Mouse (Mus musculus) megakaryocyte, embryonic 14.5 days (primary cell): Measurements from ENCODE around the gene Trim69. TPM values are rescaled to one million over a fixed set of nuclear protein-coding genes. Genes with fewer than 3 reads are reported as not detected.
A peak's percentile ranks its signal among the peaks of the same experiment; 100 is the strongest.
"Not testable (repeated sequence)": the region's sequence is repeated elsewhere in the genome, so short reads cannot be mapped to it uniquely, and the experiment has no call there.

Experiments used
- H3K27me3 ChIP-seq: replicated peaks from 2 replicates; pipeline ENCODE3; 2012; ENCODE audit warnings: inconsistent platforms
- H3K36me3 ChIP-seq: replicated peaks from 2 replicates; pipeline ENCODE3; 2012; ENCODE audit warnings: low read length, inconsistent platforms, mixed read lengths
- H3K4me1 ChIP-seq: 2 replicates; pipeline ENCODE4 v1.6.1; 2012; ENCODE audit warnings: inconsistent platforms
- H3K4me3 ChIP-seq: replicated peaks from 2 replicates; pipeline ENCODE3; 2012; ENCODE audit warnings: moderate library complexity, mild to moderate bottlenecking, inconsistent platforms
- H3K9me3 ChIP-seq: 2 replicates; pipeline ENCODE4 v1.6.1; 2012; ENCODE audit warnings: inconsistent platforms
- FLI1 ChIP-seq: IDR thresholded peaks from 2 replicates; pipeline ENCODE4 v1.6.1; 2012; ENCODE audit warnings: low read length, inconsistent platforms, mixed read lengths
- GATA1 ChIP-seq: IDR thresholded peaks from 3 replicates; pipeline ENCODE4 v1.6.1; 2012; ENCODE audit warnings: mixed read lengths, low read length, inconsistent platforms, borderline replicate concordance
- polyA plus RNA-seq: library from polyadenylated mRNA; stranded (reverse); fragments of >175 nt; gene quantifications from 2 replicates; pipeline ENCODE4 v1.2.3, GENCODE M21; 2012; ENCODE audit warnings: low replicate concordance; ENCODE audit not compliant: insufficient read depth

Gene Trim69
- polyA plus RNA-seq, 1 experiment = not detected

DNA sequence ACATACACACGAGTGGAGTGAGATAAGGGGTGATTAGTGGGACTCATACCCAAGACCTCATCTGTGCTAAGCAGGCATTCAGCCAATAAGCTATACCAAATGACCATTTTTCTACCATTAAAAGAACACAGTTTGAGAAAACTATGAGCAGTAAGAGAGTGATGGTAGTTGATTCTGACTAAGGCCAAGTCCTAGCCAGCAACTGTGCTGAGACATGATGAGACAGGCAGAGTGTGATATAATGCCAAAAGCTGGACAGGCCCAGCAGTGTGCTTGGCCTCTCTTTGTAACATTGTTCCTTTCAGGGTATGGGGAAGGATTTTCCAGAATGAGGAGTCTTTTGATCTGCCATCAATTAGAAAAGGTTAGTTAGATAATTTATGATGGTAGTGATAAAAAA lies 41.0 kb downstream of the Trim69 start:
- peaks cover 28% of the 10 kb centered on the region for H3K4me1 ChIP-seq
- H3K36me3 ChIP-seq = no peaks in the 10 kb centered on the region
- no peaks in the 10 kb centered on the region for H3K27me3 ChIP-seq
- H3K9me3 ChIP-seq = no peaks in the 10 kb centered on the region
- no peak overlapping the region for H3K4me3 ChIP-seq
- TF ChIP-seq FLI1 = no peak
- TF ChIP-seq GATA1 = no peak

DNA sequence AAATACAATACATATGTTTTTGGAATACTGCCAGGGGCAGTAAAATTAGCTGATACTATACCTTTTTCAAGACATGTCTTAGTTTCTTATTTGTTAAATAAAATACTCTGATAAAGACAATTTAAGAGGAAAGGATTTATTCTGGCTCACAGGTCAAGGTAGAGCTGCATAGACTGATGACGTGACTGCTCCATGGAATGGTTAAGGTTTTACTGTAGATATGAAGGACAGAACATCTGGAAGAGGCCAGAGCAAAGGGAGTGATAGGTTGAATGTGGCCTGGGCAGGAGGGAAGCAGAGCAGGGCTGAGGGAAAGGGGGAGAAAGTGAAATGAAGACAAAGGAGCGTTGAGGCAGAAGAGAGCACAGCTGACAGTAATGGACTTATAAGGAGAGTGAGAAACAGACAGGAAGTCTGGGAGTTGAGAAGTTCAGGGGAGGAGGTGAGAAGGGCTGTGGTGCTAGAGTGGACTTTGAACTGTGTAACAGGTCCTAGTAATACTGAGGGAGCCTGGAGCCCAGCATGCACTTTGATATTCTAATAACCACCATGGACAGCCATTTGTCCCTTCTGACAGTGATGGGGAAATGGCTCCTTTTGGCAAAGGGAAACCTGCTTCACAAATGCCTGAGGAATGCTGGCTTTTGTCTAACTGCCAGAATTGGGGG lies 46.1 kb downstream of the Trim69 start:
- Histone ChIP-seq H3K4me3 (peak overlapping the region; percentile 28), H3K9me3 (no peaks in the 10 kb centered on the region), H3K27me3 (no peaks in the 10 kb centered on the region), H3K4me1 (peaks cover 29% of the 10 kb centered on the region), H3K36me3 (no peaks in the 10 kb centered on the region)
- TF ChIP-seq GATA1 (no peak), FLI1 (no peak)

- Histone ChIP-seq H3K27me3 (no peaks in the 10 kb centered on the region), H3K4me1 (peaks cover 35% of the 10 kb centered on the region), H3K4me3 (no peak overlapping the region), H3K9me3 (no peaks in the 10 kb centered on the region), H3K36me3 (no peaks in the 10 kb centered on the region)
- TF ChIP-seq FLI1 = no peak
- no peak for TF ChIP-seq GATA1
Measured at GRCm38 (mm10) chr2:122210534-122211228, 50.2 kb downstream of the Trim69 start.

DNA sequence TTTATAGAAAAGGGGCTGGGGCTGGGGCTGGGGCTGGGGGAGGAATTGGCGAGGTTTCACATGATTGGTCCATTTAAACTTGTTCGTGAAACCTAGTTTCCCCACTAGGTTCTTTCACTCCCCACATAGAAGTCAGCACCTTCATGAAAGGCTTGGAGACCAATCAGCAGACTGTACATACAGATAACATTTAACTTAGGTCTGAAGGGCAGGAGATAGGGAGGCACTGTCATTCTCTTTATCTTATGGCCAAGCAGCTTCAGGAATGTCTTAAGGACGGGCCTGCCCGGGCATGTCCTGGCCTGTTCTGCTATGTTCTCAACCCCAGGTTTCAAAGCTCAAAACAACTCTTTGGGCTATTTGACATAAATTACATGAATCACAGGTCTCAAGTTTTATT lies 56.6 kb downstream of the Trim69 start:
- H3K36me3 ChIP-seq, H3K9me3 ChIP-seq, H3K27me3 ChIP-seq, H3K4me3 ChIP-seq: not testable (repeated sequence)
- peaks cover 35% of the 10 kb centered on the region for H3K4me1 ChIP-seq

GRCm38 (mm10) chr2:122218234-122218633 lies 57.7 kb downstream of the Trim69 start:
- TF ChIP-seq FLI1 (no peak), GATA1 (no peak)
- no peak overlapping the region for H3K4me3 ChIP-seq
- no peaks in the 10 kb centered on the region for H3K27me3 ChIP-seq
- H3K4me1 ChIP-seq = peaks cover 24% of the 10 kb centered on the region
- no peaks in the 10 kb centered on the region for H3K36me3 ChIP-seq
- no peaks in the 10 kb centered on the region for H3K9me3 ChIP-seq

GRCm38 (mm10) chr2:122221378-122221777 lies 60.9 kb downstream of the Trim69 start:
- Histone ChIP-seq H3K4me1 (peaks cover 35% of the 10 kb centered on the region), H3K9me3 (no peaks in the 10 kb centered on the region), H3K36me3 (no peaks in the 10 kb centered on the region), H3K4me3 (no peak overlapping the region), H3K27me3 (no peaks in the 10 kb centered on the region)
- no peak for TF ChIP-seq FLI1
- TF ChIP-seq GATA1 = no peak

DNA sequence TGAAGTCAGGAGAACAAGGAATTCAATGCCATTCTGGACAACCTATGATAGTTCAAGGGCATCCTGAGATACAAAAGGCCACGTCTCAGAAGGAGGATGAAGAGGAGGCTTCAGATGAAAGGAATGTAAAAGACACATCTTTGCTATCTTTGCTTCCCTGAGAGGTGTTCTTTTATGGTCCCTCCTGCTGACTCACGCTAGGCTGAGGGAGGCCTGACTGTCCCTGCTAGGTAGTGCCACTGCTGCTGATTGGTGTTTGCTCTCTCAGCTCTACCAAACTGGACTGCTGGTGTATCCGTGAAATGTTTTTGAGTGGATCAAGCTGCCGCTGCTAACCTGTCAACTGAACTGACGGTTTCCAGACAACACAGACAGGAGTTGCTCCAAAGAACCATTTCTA lies 61.3 kb downstream of the Trim69 start:
- H3K27me3 ChIP-seq = no peaks in the 10 kb centered on the region
- no peaks in the 10 kb centered on the region for H3K36me3 ChIP-seq
- TF ChIP-seq FLI1 (no peak), GATA1 (no peak)
- H3K4me1 ChIP-seq = peaks cover 40% of the 10 kb centered on the region
- H3K9me3 ChIP-seq = no peaks in the 10 kb centered on the region
- no peak overlapping the region for H3K4me3 ChIP-seq

GRCm38 (mm10) chr2:122222272-122222671 lies 61.8 kb downstream of the Trim69 start:
- Histone ChIP-seq H3K27me3 (no peaks in the 10 kb centered on the region), H3K4me3 (no peak overlapping the region), H3K9me3 (no peaks in the 10 kb centered on the region), H3K36me3 (no peaks in the 10 kb centered on the region), H3K4me1 (peaks cover 44% of the 10 kb centered on the region)
- TF ChIP-seq GATA1 (no peak), FLI1 (no peak)

DNA sequence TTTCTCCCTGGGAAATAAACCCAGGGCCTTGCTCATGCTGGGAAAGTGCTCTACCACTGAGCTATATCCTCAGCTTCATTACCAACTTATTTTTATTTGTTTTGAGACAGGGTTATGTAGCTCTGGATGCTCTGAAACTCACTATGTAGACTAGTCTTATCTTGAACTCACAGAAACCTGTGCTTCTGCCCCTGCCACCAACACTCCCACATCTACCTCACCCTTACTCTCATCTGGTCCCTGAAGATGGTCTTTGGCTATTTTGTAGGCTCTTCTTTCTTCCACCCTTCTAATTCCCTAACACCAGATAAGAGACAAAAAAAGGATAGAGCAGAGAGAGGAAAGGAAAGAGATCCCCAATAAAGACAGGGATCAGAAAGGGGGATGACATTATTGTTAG lies 63.2 kb downstream of the Trim69 start:
- H3K9me3 ChIP-seq = no peaks in the 10 kb centered on the region
- H3K4me3 ChIP-seq = no peak overlapping the region
- H3K4me1 ChIP-seq = peaks cover 46% of the 10 kb centered on the region
- H3K27me3 ChIP-seq = no peaks in the 10 kb centered on the region
- TF ChIP-seq GATA1 (no peak), FLI1 (no peak)
- no peaks in the 10 kb centered on the region for H3K36me3 ChIP-seq

Other genes starting within 250 kb of the Trim69 start
- gene Ctdspl2, start 204.7 kb upstream of the Trim69 start, polyA plus RNA-seq = 0.40 TPM in 1 of 2 replicates, not detected in the other
- gene Mageb3, start 204.6 kb upstream of the Trim69 start, polyA plus RNA-seq = not detected in 2 replicates
- gene Eif3j1, start 132.2 kb upstream of the Trim69 start, polyA plus RNA-seq = 81.2 and 82.8 TPM in 2 replicates
- 0.51 TPM in 1 of 2 replicates, not detected in the other for gene Spg11, start 42.3 kb upstream of the Trim69 start, polyA plus RNA-seq
- 24.9 and 99.6 TPM in 2 replicates for gene B2m, start 13.0 kb upstream of the Trim69 start, polyA plus RNA-seq
- not detected in 2 replicates for gene Patl2, start 25.5 kb downstream of the Trim69 start, polyA plus RNA-seq
- not detected in 2 replicates for gene Terb2, start 25.6 kb downstream of the Trim69 start, polyA plus RNA-seq
- gene Sord, start 74.0 kb downstream of the Trim69 start, polyA plus RNA-seq = 51.9 and 52.7 TPM in 2 replicates
- not detected in 2 replicates for gene Duox2, start 137.7 kb downstream of the Trim69 start, polyA plus RNA-seq
- gene Duoxa2, start 138.2 kb downstream of the Trim69 start, polyA plus RNA-seq = not detected in 2 replicates
- not detected in 2 replicates for gene Duoxa1, start 153.0 kb downstream of the Trim69 start, polyA plus RNA-seq
- not detected in 2 replicates for gene Duox1, start 155.0 kb downstream of the Trim69 start, polyA plus RNA-seq
- gene Shf, start 208.5 kb downstream of the Trim69 start, polyA plus RNA-seq = 16.9 and 40.0 TPM in 2 replicates